Mouse (Mus musculus): ENCODE data around the gene Olfr582.

Gene Olfr582

GRCm38 (mm10) chr7:103037724-103038123 lies at the start of gene Olfr582:
Olfr582 (plus strand) TSS chr7:103038024.
- no peak for DNase-seq (ENCODE audit: low read depth, low spot score)

GRCm38 (mm10) chr7:102989224-102989623 lies 48.6 kb upstream of the Olfr582 start, which contains the start of gene Olfr578:
Olfr578 (minus strand) TSS chr7:102989324.
- DNase-seq (ENCODE audit: low read depth, low spot score) = no peak

GRCm38 (mm10) chr7:103051000-103051399 lies 13.2 kb downstream of the Olfr582 start, which contains the start of gene Olfr583:
Olfr583 (plus strand) TSS chr7:103051300.
- no peak for DNase-seq (ENCODE audit: low read depth, low spot score)

- DNase-seq (ENCODE audit: low read depth, low spot score) = no peak
These were observed 43.8 kb downstream of the Olfr582 start, which contains the start of gene Olfr584 for GRCm38 (mm10) chr7:103081585-103081984. Olfr584 (plus strand) TSS chr7:103081885.

Data from ZHBTc4 (cell line).